Mouse (Mus musculus): ENCODE measurements at regions not wholly inside any gene's neighbourhood (a gene's known extent, or its start where the extent isn't known, plus 50 kb on each side); places are given as distances from the start of the nearest gene placed in this dataset.

- TF ChIP-seq CTCF (IDR thresholded peaks at IDR 0.05; ENCODE audit: borderline replicate concordance, insufficient read depth, low read depth, low read length) (no peak), POLR2A (IDR thresholded peaks at IDR 0.05; ENCODE audit: borderline replicate concordance, insufficient read depth, low read length) (no peak)
- H3K27ac ChIP-seq (ENCODE audit: insufficient read depth, low read length), result no peak overlapping the region
- H3K4me1 ChIP-seq (ENCODE audit: control insufficient read depth, insufficient read depth, low read length), result no peaks in the 10 kb centered on the region
- WGBS, result 83% methylated on average over 3 of the region's 3 CpGs
- no peak for DNase-seq
- no peaks in the 10 kb centered on the region for H3K27me3 ChIP-seq (ENCODE audit: control insufficient read depth, insufficient read depth, low read length)
- no peak overlapping the region for H3K4me3 ChIP-seq (replicated peaks; ENCODE audit: insufficient read depth, low read depth, low read length)
These were observed 217.5 kb upstream of the Tmeff2 start for GRCm38 (mm10) chr1:50682971-50683370.

- Histone ChIP-seq H3K27ac (ENCODE audit: insufficient read depth, low read length) (no peak overlapping the region), H3K27me3 (ENCODE audit: control insufficient read depth, insufficient read depth, low read length) (no peaks in the 10 kb centered on the region), H3K4me3 (replicated peaks; ENCODE audit: insufficient read depth, low read depth, low read length) (no peak overlapping the region), H3K4me1 (ENCODE audit: control insufficient read depth, insufficient read depth, low read length) (no peaks in the 10 kb centered on the region)
- DNase-seq, result peak in 1 of 2 experiments; percentile 3
- TF ChIP-seq POLR2A (IDR thresholded peaks at IDR 0.05; ENCODE audit: borderline replicate concordance, insufficient read depth, low read length) (no peak), CTCF (IDR thresholded peaks at IDR 0.05; ENCODE audit: borderline replicate concordance, insufficient read depth, low read depth, low read length) (no peak)
- 71% methylated on average over 2 of the region's 2 CpGs for WGBS
These were observed 215.1 kb upstream of the Tmeff2 start for GRCm38 (mm10) chr1:50685361-50685760.

DNA sequence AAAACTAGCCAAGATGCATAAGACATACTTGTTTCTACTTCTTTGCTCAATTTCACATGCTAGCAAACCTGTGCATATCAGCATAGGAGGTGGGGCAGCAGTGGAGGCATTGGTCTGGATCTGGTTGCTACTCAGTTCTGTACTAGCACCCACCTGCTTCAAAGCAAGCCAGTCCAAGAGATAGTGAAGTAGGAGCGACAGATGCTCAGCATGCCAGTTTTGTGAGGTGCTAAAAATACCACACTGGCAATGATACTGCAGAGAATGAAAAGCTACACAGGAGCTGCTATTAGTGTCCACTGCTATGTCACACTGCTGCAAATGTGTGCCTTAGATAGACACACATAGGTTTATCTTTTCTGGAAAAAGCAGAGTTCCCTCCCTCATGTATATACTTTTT, 203.5 kb upstream of the Tmeff2 start:
- H3K4me1 ChIP-seq (ENCODE audit: control insufficient read depth, insufficient read depth, low read length), result no peaks in the 10 kb centered on the region
- no peak overlapping the region for H3K4me3 ChIP-seq (replicated peaks; ENCODE audit: insufficient read depth, low read depth, low read length)
- H3K27ac ChIP-seq (ENCODE audit: insufficient read depth, low read length), result no peak overlapping the region
- peak in 1 of 2 experiments; percentile 12 for DNase-seq
- no peaks in the 10 kb centered on the region for H3K27me3 ChIP-seq (ENCODE audit: control insufficient read depth, insufficient read depth, low read length)
- WGBS, result 17% methylated on average over 1 of the region's 1 CpGs
- TF ChIP-seq CTCF (IDR thresholded peaks at IDR 0.05; ENCODE audit: borderline replicate concordance, insufficient read depth, low read depth, low read length) (no peak), POLR2A (IDR thresholded peaks at IDR 0.05; ENCODE audit: borderline replicate concordance, insufficient read depth, low read length) (no peak)

- Histone ChIP-seq H3K27me3 (ENCODE audit: control insufficient read depth, insufficient read depth, low read length) (no peaks in the 10 kb centered on the region), H3K27ac (ENCODE audit: insufficient read depth, low read length) (no peak overlapping the region), H3K4me3 (replicated peaks; ENCODE audit: insufficient read depth, low read depth, low read length) (no peak overlapping the region), H3K4me1 (ENCODE audit: control insufficient read depth, insufficient read depth, low read length) (no peaks in the 10 kb centered on the region)
- no peak for DNase-seq
- WGBS, result 86% methylated on average over 7 of the region's 7 CpGs
- no peak for TF ChIP-seq POLR2A (IDR thresholded peaks at IDR 0.05; ENCODE audit: borderline replicate concordance, insufficient read depth, low read length)
- no peak for TF ChIP-seq CTCF (IDR thresholded peaks at IDR 0.05; ENCODE audit: borderline replicate concordance, insufficient read depth, low read depth, low read length)
These were observed 202.9 kb upstream of the Tmeff2 start for GRCm38 (mm10) chr1:50697333-50698216.

DNA sequence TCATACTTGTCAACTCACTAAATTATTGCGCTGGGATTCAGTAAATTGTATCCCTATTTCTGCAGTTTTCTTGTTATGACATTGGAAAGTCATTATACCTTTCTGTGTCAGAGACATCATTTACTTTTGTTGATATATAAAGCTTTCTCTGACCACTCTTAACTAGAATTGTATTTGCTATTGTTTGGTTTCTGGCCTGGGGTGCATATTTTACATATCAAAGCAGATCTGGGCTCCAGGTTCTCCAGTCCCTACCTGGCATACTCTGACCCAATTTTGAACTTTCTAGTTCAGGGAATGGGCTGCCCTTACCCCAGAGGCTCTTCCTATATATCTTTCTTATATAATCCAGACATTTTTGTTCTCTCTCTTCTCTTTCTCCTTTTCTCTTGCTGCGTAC, 195.8 kb upstream of the Tmeff2 start:
- WGBS, result 95% methylated on average over 2 of the region's 2 CpGs
- no peak for DNase-seq
- H3K4me3 ChIP-seq (replicated peaks; ENCODE audit: insufficient read depth, low read depth, low read length), result no peak overlapping the region
- H3K27ac ChIP-seq (ENCODE audit: insufficient read depth, low read length), result no peak overlapping the region
- H3K27me3 ChIP-seq (ENCODE audit: control insufficient read depth, insufficient read depth, low read length), result no peaks in the 10 kb centered on the region
- H3K4me1 ChIP-seq (ENCODE audit: control insufficient read depth, insufficient read depth, low read length), result no peaks in the 10 kb centered on the region
- no peak for TF ChIP-seq CTCF (IDR thresholded peaks at IDR 0.05; ENCODE audit: borderline replicate concordance, insufficient read depth, low read depth, low read length)
- TF ChIP-seq POLR2A (IDR thresholded peaks at IDR 0.05; ENCODE audit: borderline replicate concordance, insufficient read depth, low read length), result no peak

DNA sequence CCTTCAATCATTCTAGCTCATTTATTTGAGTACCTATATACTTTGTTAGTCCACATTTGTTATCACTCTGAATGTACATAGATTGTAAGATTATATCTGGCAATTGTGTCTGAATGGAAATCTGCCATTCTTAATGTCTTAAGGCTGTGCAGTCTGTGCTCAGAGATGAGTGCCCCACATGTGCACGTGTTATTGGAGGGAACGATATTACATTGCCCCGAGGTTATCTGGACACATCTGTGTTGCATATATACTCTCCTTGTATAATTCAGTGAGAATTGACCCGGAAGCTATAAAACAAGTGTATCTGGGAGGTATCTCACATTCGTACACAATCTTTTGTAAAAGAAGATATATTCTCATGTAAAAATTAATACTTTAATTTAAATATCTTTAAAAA, 155.4 kb upstream of the Tmeff2 start:
- Histone ChIP-seq H3K4me1 (ENCODE audit: control insufficient read depth, insufficient read depth, low read length) (no peaks in the 10 kb centered on the region; the same call in 1 of the 2 replicates), H3K27ac (ENCODE audit: insufficient read depth, low read length) (no peak overlapping the region), H3K27me3 (ENCODE audit: control insufficient read depth, insufficient read depth, low read length) (no peaks in the 10 kb centered on the region), H3K4me3 (replicated peaks; ENCODE audit: insufficient read depth, low read depth, low read length) (no peak overlapping the region)
- no peak for DNase-seq
- TF ChIP-seq POLR2A (IDR thresholded peaks at IDR 0.05; ENCODE audit: borderline replicate concordance, insufficient read depth, low read length) (no peak), CTCF (IDR thresholded peaks at IDR 0.05; ENCODE audit: borderline replicate concordance, insufficient read depth, low read depth, low read length) (no peak)
- WGBS, result 89% methylated on average over 5 of the region's 5 CpGs

GRCm38 (mm10) chr1:50770211-50770610, 130.2 kb upstream of the Tmeff2 start:
- TF ChIP-seq CTCF (IDR thresholded peaks at IDR 0.05; ENCODE audit: borderline replicate concordance, insufficient read depth, low read depth, low read length) (no peak), POLR2A (IDR thresholded peaks at IDR 0.05; ENCODE audit: borderline replicate concordance, insufficient read depth, low read length) (no peak)
- no peak for DNase-seq
- no peak overlapping the region for H3K27ac ChIP-seq (ENCODE audit: insufficient read depth, low read length)

DNA sequence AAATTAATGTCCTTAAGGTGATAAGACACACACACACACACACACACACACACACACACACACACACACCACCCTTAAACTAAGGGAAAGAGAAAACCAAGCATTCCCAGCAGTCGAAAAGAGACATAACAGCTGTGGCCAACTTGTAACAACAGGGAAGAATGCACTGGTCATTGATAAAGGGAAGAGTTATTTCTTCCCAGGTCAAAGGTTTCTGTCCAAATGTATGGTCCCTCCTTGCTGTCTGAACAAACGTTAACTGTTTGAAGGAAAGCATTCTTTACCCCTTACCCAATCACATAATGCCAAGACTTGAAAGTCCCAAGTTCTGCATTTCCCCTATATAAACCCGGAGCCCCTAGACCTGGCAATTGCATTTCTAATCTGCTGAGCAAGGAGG, 105.2 kb upstream of the Tmeff2 start:
- Histone ChIP-seq H3K4me1 (ENCODE audit: control insufficient read depth, insufficient read depth, low read length) (no peaks in the 10 kb centered on the region), H3K27ac (ENCODE audit: insufficient read depth, low read length) (no peak overlapping the region), H3K4me3 (replicated peaks; ENCODE audit: insufficient read depth, low read depth, low read length) (no peak overlapping the region), H3K27me3 (ENCODE audit: control insufficient read depth, insufficient read depth, low read length) (no peaks in the 10 kb centered on the region)
- DNase-seq, result no peak
- TF ChIP-seq CTCF (IDR thresholded peaks at IDR 0.05; ENCODE audit: borderline replicate concordance, insufficient read depth, low read depth, low read length), result no peak
- no peak for TF ChIP-seq POLR2A (IDR thresholded peaks at IDR 0.05; ENCODE audit: borderline replicate concordance, insufficient read depth, low read length)
- WGBS, result 73% methylated on average over 3 of the region's 3 CpGs

More at GRCm38 (mm10) chr1:50770211-50770610, 130.2 kb upstream of the Tmeff2 start:
- Histone ChIP-seq H3K4me3 (replicated peaks; ENCODE audit: insufficient read depth, low read depth, low read length) (no peak overlapping the region), H3K27me3 (ENCODE audit: control insufficient read depth, insufficient read depth, low read length) (no peaks in the 10 kb centered on the region), H3K4me1 (ENCODE audit: control insufficient read depth, insufficient read depth, low read length) (no peaks in the 10 kb centered on the region)
